Mouse (Mus musculus) CH12.LX (cell line): Measurements from ENCODE around the gene Lrp11. TPM values are rescaled to one million over a fixed set of nuclear protein-coding genes. Genes with fewer than 3 reads are reported as not detected.
"Not testable (repeated sequence)": the region's sequence is repeated elsewhere in the genome, so short reads cannot be mapped to it uniquely, and the experiment has no call there.

Experiments used
- DNase-seq: peaks from one replicate; pipeline ENCODE4 v3.0.0-alpha.2; 2013; ENCODE audit errors: extremely low read depth
- H3K27ac ChIP-seq: 2 replicates; pipeline ENCODE4 v1.5.1; 2012; ENCODE audit warnings: low read depth, mild to moderate bottlenecking, control low read depth, moderate library complexity; ENCODE audit not compliant: insufficient read depth
- H3K27me3 ChIP-seq: replicated peaks from 2 replicates; pipeline ENCODE3; 2012; ENCODE audit warnings: inconsistent platforms
- H3K36me3 ChIP-seq, 2 experiments: replicated peaks in 1 of 2; 2 replicates each; pipeline versions ENCODE3 to v1.6.1; 2012; ENCODE audit warnings: inconsistent platforms in 1 of 2, low read length in 1 of 2, mild to moderate bottlenecking in 1 of 2, mixed read lengths in 1 of 2, moderate library complexity in 1 of 2; ENCODE audit not compliant: control insufficient read depth in 1 of 2, insufficient read depth in 1 of 2
- H3K4me1 ChIP-seq, 2 experiments: 2 replicates each; pipeline ENCODE4 v1.6.1; 2012; ENCODE audit warnings: inconsistent platforms in 1 of 2, moderate library complexity in 1 of 2; ENCODE audit not compliant: insufficient read depth in 2 of 2, control insufficient read depth in 1 of 2
- H3K4me2 ChIP-seq: 2 replicates; pipeline ENCODE4 v1.6.1; 2012; ENCODE audit warnings: low read depth, mild to moderate bottlenecking, control low read depth; ENCODE audit not compliant: poor library complexity, insufficient read depth, severe bottlenecking
- H3K4me3 ChIP-seq, 3 experiments: fragments of 150-350 bp in 1 of 3; sonication (generic) in 1 of 3; replicated peaks in 1 of 3; 2 replicates each; pipeline versions ENCODE3 to v1.5.1; 2011 to 2012; ENCODE audit warnings: low read depth in 2 of 3, low read length in 2 of 3, mild to moderate bottlenecking in 2 of 3, moderate library complexity in 2 of 3, control low read depth in 1 of 3, improper control_type of control experiment in 1 of 3, inconsistent platforms in 1 of 3, mixed read lengths in 1 of 3; ENCODE audit not compliant: poor library complexity in 1 of 3
- H3K79me2 ChIP-seq: replicated peaks from 2 replicates; pipeline ENCODE4 v1.6.1; 2012; ENCODE audit warnings: mild to moderate bottlenecking, moderate library complexity; ENCODE audit not compliant: control insufficient read depth, poor library complexity, insufficient read depth, severe bottlenecking; ENCODE audit errors: extremely low read depth
- H3K9ac ChIP-seq: 2 replicates; pipeline ENCODE4 v1.6.1; 2012; ENCODE audit warnings: low read depth, mild to moderate bottlenecking, control low read depth, moderate library complexity; ENCODE audit not compliant: insufficient read depth
- H3K9me3 ChIP-seq: replicated peaks from 2 replicates; pipeline ENCODE3; 2012; ENCODE audit warnings: low read length, inconsistent platforms, mixed read lengths
- BHLHE40 ChIP-seq: IDR thresholded peaks from 2 replicates; pipeline ENCODE4 v1.6.1; 2011; ENCODE audit warnings: mild to moderate bottlenecking, low read depth, low read length, improper control_type of control experiment
- CHD1 ChIP-seq: IDR thresholded peaks from 2 replicates; pipeline ENCODE4 v1.6.1; 2012; ENCODE audit warnings: low read depth, low read length, improper control_type of control experiment, inconsistent platforms
- CHD2 ChIP-seq: IDR thresholded peaks from 2 replicates; pipeline ENCODE4 v1.6.1; 2011; ENCODE audit warnings: low read length, improper control_type of control experiment
- E2F4 ChIP-seq: IDR thresholded peaks from 2 replicates; pipeline ENCODE4 v1.6.1; 2011; ENCODE audit warnings: low read depth, low read length, improper control_type of control experiment; ENCODE audit not compliant: insufficient replicate concordance
- ELF1 ChIP-seq: IDR thresholded peaks from 2 replicates; pipeline ENCODE4 v1.6.1; 2014; ENCODE audit warnings: low read depth, mild to moderate bottlenecking, inconsistent platforms, low read length, improper control_type of control experiment
- EP300 ChIP-seq: IDR thresholded peaks from 2 replicates; pipeline ENCODE4 v1.6.1; 2011; ENCODE audit warnings: low read length, improper control_type of control experiment
- ETS1 ChIP-seq: conservative IDR thresholded peaks from 2 replicates; pipeline ENCODE4 v1.6.1; 2012; ENCODE audit warnings: low read depth, mild to moderate bottlenecking, inconsistent platforms, low read length, improper control_type of control experiment, moderate library complexity
- IRF4 ChIP-seq: IDR thresholded peaks from 2 replicates; pipeline ENCODE4 v1.6.1; 2014; ENCODE audit warnings: low read depth, mild to moderate bottlenecking, inconsistent platforms, low read length, improper control_type of control experiment
- JUN ChIP-seq: IDR thresholded peaks from 2 replicates; pipeline ENCODE4 v1.6.1; 2011; ENCODE audit warnings: low read depth, mild to moderate bottlenecking, low read length, improper control_type of control experiment, moderate library complexity; ENCODE audit not compliant: insufficient read depth
- JUND ChIP-seq: conservative IDR thresholded peaks from 2 replicates; pipeline ENCODE4 v1.6.1; 2011; ENCODE audit warnings: low read depth, low read length, improper control_type of control experiment
- KAT2A ChIP-seq: IDR thresholded peaks from 2 replicates; pipeline ENCODE4 v1.6.1; 2012; ENCODE audit warnings: low read length, improper control_type of control experiment, inconsistent platforms; ENCODE audit not compliant: insufficient replicate concordance
- MAX ChIP-seq: IDR thresholded peaks from 2 replicates; pipeline ENCODE4 v1.6.1; 2011; ENCODE audit warnings: low read length, improper control_type of control experiment
- MEF2A ChIP-seq: IDR thresholded peaks from 2 replicates; pipeline ENCODE4 v1.6.1; 2014; ENCODE audit warnings: low read depth, mild to moderate bottlenecking, inconsistent platforms, low read length, improper control_type of control experiment, borderline replicate concordance
- MXI1 ChIP-seq: IDR thresholded peaks from 2 replicates; pipeline ENCODE4 v1.6.1; 2011; ENCODE audit warnings: mild to moderate bottlenecking, low read depth, low read length, improper control_type of control experiment
- MYC ChIP-seq: IDR thresholded peaks from 2 replicates; pipeline ENCODE4 v1.6.1; 2011; ENCODE audit warnings: low read depth, mild to moderate bottlenecking, improper control_type of control experiment, low read length
- PAX5 ChIP-seq: IDR thresholded peaks from 2 replicates; pipeline ENCODE4 v1.6.1; 2012; ENCODE audit warnings: low read length, inconsistent platforms, mixed read lengths
- POLR2A ChIP-seq: IDR thresholded peaks from 2 replicates; pipeline ENCODE4 v1.6.1; 2011; ENCODE audit warnings: low read depth, mild to moderate bottlenecking, improper control_type of control experiment, low read length
- RAD21 ChIP-seq: IDR thresholded peaks from 2 replicates; pipeline ENCODE4 v1.6.1; 2011; ENCODE audit warnings: low read depth, mild to moderate bottlenecking, low read length, improper control_type of control experiment, moderate library complexity
- RCOR1 ChIP-seq: conservative IDR thresholded peaks from 2 replicates; pipeline ENCODE4 v1.6.1; 2012; ENCODE audit warnings: low read depth, mild to moderate bottlenecking, inconsistent platforms, low read length, improper control_type of control experiment
- SMC3 ChIP-seq: IDR thresholded peaks from 2 replicates; pipeline ENCODE4 v1.6.1; 2011; ENCODE audit warnings: low read depth, low read length, improper control_type of control experiment
- TBP ChIP-seq: conservative IDR thresholded peaks from 2 replicates; pipeline ENCODE4 v1.6.1; 2011; ENCODE audit warnings: low read depth, low read length, improper control_type of control experiment
- TCF12 ChIP-seq: IDR thresholded peaks from 2 replicates; pipeline ENCODE4 v1.6.1; 2014; ENCODE audit warnings: low read depth, mild to moderate bottlenecking, inconsistent platforms, low read length, improper control_type of control experiment
- UBTF ChIP-seq: IDR thresholded peaks from 2 replicates; pipeline ENCODE4 v1.6.1; 2012; ENCODE audit warnings: low read depth, mild to moderate bottlenecking, inconsistent platforms, low read length, improper control_type of control experiment, moderate library complexity
- ZMIZ1 ChIP-seq: IDR thresholded peaks from 2 replicates; pipeline ENCODE4 v1.6.1; 2012; ENCODE audit warnings: low read depth, mild to moderate bottlenecking, inconsistent platforms, low read length, improper control_type of control experiment
- ZNF384 ChIP-seq: IDR thresholded peaks from 2 replicates; pipeline ENCODE4 v1.6.1; 2012; ENCODE audit warnings: low read depth, low read length, improper control_type of control experiment, inconsistent platforms
- dilution Hi-C: fragments of 300-500 bp; cut with MboI; formaldehyde crosslinking; loops from 2 replicates; pipeline ENCODE4 v1.14.3; 2020; ENCODE audit warnings: low sequenced_read_pairs; ENCODE audit not compliant: extremely low pct_unique_long_range_greater_than_20kb, extremely low pct_ligation_motif_present
- in situ Hi-C: fragments of 300-500 bp; cut with MboI; formaldehyde crosslinking; loops from 3 replicates; pipeline ENCODE4 v1.14.3; 2019; ENCODE audit warnings: low sequenced_read_pairs, low pct_ligation_motif_present, low pct_unique_long_range_greater_than_20kb, mixed read lengths
- polyA plus RNA-seq: library from polyadenylated mRNA; unstranded; fragments of >175 nt; gene quantifications from 2 replicates; pipeline ENCODE4 v1.2.1, GENCODE M21; 2012; ENCODE audit warnings: low read depth; ENCODE audit not compliant: insufficient read length
- total RNA-seq, 2 experiments: library from RNA; depleted of rRNA; stranded (reverse); fragments of 300-350 nt in 1 of 2; fragments of >200 nt in 1 of 2; gene quantifications; 2 replicates each; pipeline ENCODE4 v1.2.3; 2012 to 2014

Lrp11 gene
- total and polyA plus RNA-seq, 3 experiments, result 4.7 to 6.0 (median 4.9) TPM

- no peak for TF ChIP-seq ELF1
- no peak for TF ChIP-seq JUND
- no peak for TF ChIP-seq RAD21
- TF ChIP-seq JUN, result no peak
- TF ChIP-seq MXI1, result no peak
- TF ChIP-seq SMC3, result no peak
- TF ChIP-seq KAT2A, result no peak
- no peak for TF ChIP-seq MEF2A
- TF ChIP-seq TCF12, result no peak
- no peak for TF ChIP-seq ETS1
- no peak for TF ChIP-seq BHLHE40
- TF ChIP-seq MYC, result no peak
- H3K9me3 ChIP-seq, result no peaks in the 10 kb centered on the region
- no peaks in the 10 kb centered on the region for H3K4me1 ChIP-seq
- no peak overlapping the region for H3K9ac ChIP-seq
- no peak overlapping the region for H3K4me2 ChIP-seq
- H3K27ac ChIP-seq, result no peak overlapping the region
- H3K79me2 ChIP-seq, result no peaks in the 10 kb centered on the region
- H3K36me3 ChIP-seq, result peaks cover 5 to 25% of the 10 kb centered on the region in 2 experiments
- no peak for DNase-seq
- in situ Hi-C loops (no loop called here), dilution Hi-C loops (no loop called here)
- no peak overlapping the region for H3K4me3 ChIP-seq
- no peaks in the 10 kb centered on the region for H3K27me3 ChIP-seq
These were observed 22.0 kb downstream of the Lrp11 start for GRCm38 (mm10) chr10:7611647-7612046.

DNA sequence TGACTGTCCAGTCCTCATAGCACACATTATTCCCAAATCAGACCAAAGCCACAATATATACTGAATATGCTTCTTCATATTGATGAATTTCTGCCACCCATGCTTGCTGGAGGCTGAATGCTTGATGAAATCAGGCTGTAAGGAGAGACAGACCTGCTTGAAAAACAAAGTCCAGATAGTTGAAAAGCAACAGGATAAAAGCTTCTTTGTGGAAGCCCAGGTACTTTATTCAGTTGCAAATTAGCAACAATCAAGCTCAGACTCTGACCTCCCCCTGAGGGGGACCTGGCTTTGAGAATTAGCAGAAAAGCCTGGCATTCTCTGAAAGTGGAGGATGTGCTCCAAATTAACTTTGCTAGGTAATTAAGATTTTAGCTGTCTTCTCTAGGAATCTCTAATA, 22.6 kb downstream of the Lrp11 start:
- in situ Hi-C loops, H3K9ac ChIP-seq, H3K9me3 ChIP-seq, H3K79me2 ChIP-seq, H3K27me3 ChIP-seq, H3K4me1 ChIP-seq, H3K27ac ChIP-seq, DNase-seq, H3K4me3 ChIP-seq, H3K4me2 ChIP-seq, dilution Hi-C loops: not testable (repeated sequence)
- H3K36me3 ChIP-seq, result peaks cover 5 to 25% of the 10 kb centered on the region in 2 experiments

- H3K27me3 ChIP-seq, result no peaks in the 10 kb centered on the region
- dilution Hi-C loops, result no loop called here
- H3K36me3 ChIP-seq, result peaks cover 2 to 15% of the 10 kb centered on the region in 2 experiments
- H3K9me3 ChIP-seq, result no peaks in the 10 kb centered on the region
- no peak overlapping the region for H3K9ac ChIP-seq
- TF ChIP-seq ZMIZ1, result no peak
- no peak for TF ChIP-seq TCF12
- no peak for TF ChIP-seq EP300
- TF ChIP-seq JUN, result no peak
- no peak for TF ChIP-seq MEF2A
- TF ChIP-seq CHD1, result no peak
- TF ChIP-seq SMC3, result no peak
- no peak for TF ChIP-seq ZNF384
- no peak for TF ChIP-seq CHD2
- no peak for TF ChIP-seq TBP
- TF ChIP-seq KAT2A, result no peak
- TF ChIP-seq RCOR1, result no peak
- no peak for TF ChIP-seq PAX5
- no peak for TF ChIP-seq E2F4
- TF ChIP-seq MXI1, result no peak
- no peak for TF ChIP-seq MAX
- TF ChIP-seq POLR2A, result no peak
- no peak for TF ChIP-seq IRF4
- no peak for TF ChIP-seq UBTF
- no peak for DNase-seq
- in situ Hi-C loops, result no loop called here
- H3K4me2 ChIP-seq, result no peak overlapping the region
- H3K4me1 ChIP-seq, result no peaks in the 10 kb centered on the region
- H3K4me3 ChIP-seq, result no peak overlapping the region
- H3K79me2 ChIP-seq, result no peaks in the 10 kb centered on the region
- no peak overlapping the region for H3K27ac ChIP-seq
These were observed 25.2 kb downstream of the Lrp11 start for GRCm38 (mm10) chr10:7614834-7615233.
